Comparison of ENCODE assay signal across 8 mouse cellular contexts in the genomic region with DNA sequence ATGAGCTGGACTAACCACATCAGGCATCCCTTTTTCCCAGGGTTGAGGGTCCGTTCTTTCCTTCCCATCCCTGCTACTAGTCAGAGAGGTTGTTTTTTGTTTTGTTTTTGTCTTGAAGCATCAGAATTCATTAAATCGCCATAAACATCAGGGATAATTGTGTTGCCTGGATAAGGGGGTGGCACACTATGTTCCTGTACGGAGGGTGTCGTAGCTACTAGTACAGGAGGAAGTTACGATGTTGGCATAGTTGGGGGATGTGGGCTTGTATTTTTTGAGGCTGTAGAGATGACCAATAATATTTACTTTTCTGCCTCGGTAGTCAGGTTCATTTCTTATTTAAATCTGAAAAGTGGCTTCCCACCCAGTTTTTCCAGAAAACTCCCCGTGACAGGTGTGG. TPM values are rescaled to one million over a fixed set of nuclear protein-coding genes. Genes with fewer than 3 reads are reported as not detected.
DNase-seq lines count a peak whose midpoint lies in the region; ATAC-seq and TF ChIP-seq lines count a peak whose summit lies in the region.

No protein-coding gene starts in this region.

- no peaks in the 10 kb centered on the region for H3K27me3 ChIP-seq in C2C12 (ENCODE audit: control insufficient read depth, insufficient read depth, insufficient read length)
- H3K27me3 ChIP-seq in ES-Bruce4 (ENCODE audit: control insufficient read depth, insufficient read depth, low read length, poor library complexity, severe bottlenecking), result no peaks in the 10 kb centered on the region
- peaks cover 7% of the 10 kb centered on the region; the same call in 1 of the 2 replicates for H3K27me3 ChIP-seq in lung, embryonic 14.5 days (ENCODE audit: insufficient read depth, low read length)
- H3K27me3 ChIP-seq in stomach, embryonic 15.5 days (replicated peaks), result no peaks in the 10 kb centered on the region; the same call in 1 of the 2 replicates

- no peaks in the 10 kb centered on the region for H3K9me3 ChIP-seq in ES-Bruce4 (replicated peaks; ENCODE audit: control insufficient read depth, insufficient read depth, low read length, poor library complexity, severe bottlenecking)
- H3K9me3 ChIP-seq in lung, embryonic 14.5 days (ENCODE audit: low read depth, low read length), result no peaks in the 10 kb centered on the region
- no peaks in the 10 kb centered on the region for H3K9me3 ChIP-seq in stomach, embryonic 15.5 days

- intact Hi-C loops in heart, postnatal 36 days (cut with DNase I), result no loop called here

- DNase-seq in heart, postnatal 36 days, result peak; percentile 3 to 25
- DNase-seq in lung, embryonic 14.5 days, result peak; percentile 9
- no peak for DNase-seq in layer of hippocampus, adult 9-10 months (ENCODE audit: low spot score)
- no peak for DNase-seq in gastrocnemius, postnatal 25 days
- DNase-seq in adrenal gland, adult 18-20 months (ENCODE audit: low spot score in 2 of 2), result no peak

- TF ChIP-seq POLR2A in ES-Bruce4 (IDR thresholded peaks at IDR 0.05; ENCODE audit: insufficient read depth, low read length), result no peak

- TF ChIP-seq CTCF in C2C12 (IDR thresholded peaks at IDR 0.05; ENCODE audit: control insufficient read depth, insufficient read depth, insufficient read length) (no peak), ES-Bruce4 (IDR thresholded peaks at IDR 0.05; ENCODE audit: low read depth, low read length) (no peak)
- TF ChIP-seq CTCF in lung, embryonic 14.5 days (IDR thresholded peaks at IDR 0.05; ENCODE audit: low read depth), result no peak

- no peaks in the 10 kb centered on the region for H3K79me3 ChIP-seq in C2C12 (ENCODE audit: low read depth)

- TF ChIP-seq EP300 in ES-Bruce4 (IDR thresholded peaks at IDR 0.05; ENCODE audit: insufficient read depth, low read depth, low read length), result no peak

- 4% methylated on average over 7 of the region's 7 CpGs for WGBS in lung, embryonic 14.5 days
- WGBS in stomach, embryonic 15.5 days, result 7% methylated on average over 7 of the region's 7 CpGs

- H3K27ac ChIP-seq in ES-Bruce4 (ENCODE audit: insufficient read depth, low read length), result peak overlapping the region; percentile 45
- no peak overlapping the region for H3K27ac ChIP-seq in lung, embryonic 14.5 days (ENCODE audit: low read depth)
- H3K27ac ChIP-seq in stomach, embryonic 15.5 days, result peak overlapping the region; percentile 79

- H3K4me2 ChIP-seq in lung, embryonic 14.5 days, result peak overlapping the region; percentile 82
- peak overlapping the region; percentile 87 for H3K4me2 ChIP-seq in stomach, embryonic 15.5 days

- H3K9ac ChIP-seq in ES-Bruce4 (ENCODE audit: low read depth, poor library complexity, severe bottlenecking), result peak overlapping the region; percentile 83
- H3K9ac ChIP-seq in lung, embryonic 14.5 days, result peak overlapping the region; percentile 70
- H3K9ac ChIP-seq in stomach, embryonic 15.5 days, result peak overlapping the region; percentile 55; the same call in 1 of the 2 replicates

- peak overlapping the region; percentile 91 for H3ac ChIP-seq in C2C12 (ENCODE audit: control insufficient read depth, insufficient read length, low read depth)

- H3K36me3 ChIP-seq in C2C12 (ENCODE audit: control insufficient read depth, insufficient read depth) (no peaks in the 10 kb centered on the region), ES-Bruce4 (ENCODE audit: control insufficient read depth, insufficient read depth, low read length, poor library complexity, severe bottlenecking) (no peaks in the 10 kb centered on the region)
- H3K36me3 ChIP-seq in lung, embryonic 14.5 days (ENCODE audit: insufficient read depth), result no peaks in the 10 kb centered on the region
- no peaks in the 10 kb centered on the region for H3K36me3 ChIP-seq in stomach, embryonic 15.5 days

- ATAC-seq in lung, embryonic 14.5 days (ENCODE audit: insufficient read depth), result no peak
- ATAC-seq in stomach, embryonic 15.5 days (ENCODE audit: insufficient read depth, low FRiP score, low read depth), result no peak

- H3K4me1 ChIP-seq in ES-Bruce4 (ENCODE audit: control insufficient read depth, insufficient read depth, low read length), result no peaks in the 10 kb centered on the region
- peaks cover 8% of the 10 kb centered on the region; the same call in 1 of the 2 replicates for H3K4me1 ChIP-seq in lung, embryonic 14.5 days (ENCODE audit: insufficient read depth)
- peaks cover 18% of the 10 kb centered on the region for H3K4me1 ChIP-seq in stomach, embryonic 15.5 days

- peak overlapping the region; percentile 33 for H3K4me3 ChIP-seq in C2C12 (ENCODE audit: insufficient read depth, poor library complexity, severe bottlenecking)
- peak overlapping the region; percentile 88 for H3K4me3 ChIP-seq in ES-Bruce4 (ENCODE audit: low read depth, low read length)
- peak overlapping the region; percentile 61 for H3K4me3 ChIP-seq in lung, embryonic 14.5 days (ENCODE audit: low read depth, low read length)
- peak overlapping the region; percentile 65 for H3K4me3 ChIP-seq in stomach, embryonic 15.5 days (replicated peaks)

- H3K79me2 ChIP-seq in C2C12 (ENCODE audit: control insufficient read depth, insufficient read depth), result peaks cover 5% of the 10 kb centered on the region

TF ChIP-seq in C2C12, 6 proteins besides CTCF, POLR2A, EP300 and RAD21:
- TF ChIP-seq MAX (IDR thresholded peaks at IDR 0.05) (no peak), MYOG (IDR thresholded peaks at IDR 0.05; ENCODE audit: control insufficient read depth, extremely low read depth, insufficient read length) (no peak), FOSL1 (IDR thresholded peaks at IDR 0.05; ENCODE audit: insufficient read depth, low read length, poor library complexity, severe bottlenecking) (no peak), USF1 (IDR thresholded peaks at IDR 0.05; ENCODE audit: low read depth) (no peak), MYOD1 (IDR thresholded peaks at IDR 0.05; ENCODE audit: control insufficient read depth, insufficient read length, low read depth) (no peak), CEBPB (IDR thresholded peaks at IDR 0.05; ENCODE audit: low read depth) (no peak)

RNA-seq across cellular contexts. Expression of gene Dgka, which starts 1.4 kb away (rescaled TPM):
- polyA plus RNA-seq in C2C12 (2012; fragmentation: generic; extraction: Trizol) (7.3 TPM), ES-Bruce4 (2011; ENCODE audit: insufficient read depth, insufficient read length, low read depth, missing spikeins) (44.7 and 46.7 TPM in 2 replicates)
- 10 to 100 TPM; 11.5 to 12.8 TPM for total RNA-seq in heart, postnatal 36 days (2021)
- 6.9 and 7.0 TPM in 2 replicates for polyA plus RNA-seq in lung, embryonic 14.5 days (2014; fragmentation: Nextera tagmentation; extraction: Ambion mirVana)
- 15.9 and 18.0 TPM in 2 replicates for polyA plus RNA-seq in stomach, embryonic 15.5 days (2015; fragmentation: Nextera tagmentation; extraction: Ambion mirVana)
- 1 to 10 TPM; 8.0 to 8.3 TPM for total RNA-seq in gastrocnemius, postnatal 25 days (2021)
- 10 to 100 TPM; 16.3 to 18.1 TPM for total RNA-seq in adrenal gland, adult 18-20 months (2021)

RNA-seq across cellular contexts. Expression of gene Pym1, which starts 4.5 kb away (rescaled TPM):
- polyA plus RNA-seq in C2C12 (2012; fragmentation: generic; extraction: Trizol) (38.0 TPM), ES-Bruce4 (2011; ENCODE audit: insufficient read depth, insufficient read length, low read depth, missing spikeins) (53.8 and 56.0 TPM in 2 replicates)
- total RNA-seq in heart, postnatal 36 days (2021), result 1 to 10 TPM; 7.8 to 9.7 TPM
- 37.4 and 39.1 TPM in 2 replicates for polyA plus RNA-seq in lung, embryonic 14.5 days (2014; fragmentation: Nextera tagmentation; extraction: Ambion mirVana)
- 36.1 TPM in 2 replicates for polyA plus RNA-seq in stomach, embryonic 15.5 days (2015; fragmentation: Nextera tagmentation; extraction: Ambion mirVana)
- total RNA-seq in gastrocnemius, postnatal 25 days (2021), result 1 to 10 TPM; 9.8 to 10.0 TPM
- total RNA-seq in adrenal gland, adult 18-20 months (2021), result 10 to 100 TPM; 21.6 to 23.8 TPM

RNA-seq across cellular contexts. Expression of gene Cdk2, which starts 38.4 kb away (rescaled TPM):
- 34.7 TPM for polyA plus RNA-seq in C2C12 (2012; fragmentation: generic; extraction: Trizol)
- polyA plus RNA-seq in ES-Bruce4 (2011; ENCODE audit: insufficient read depth, insufficient read length, low read depth, missing spikeins), result 81.4 and 82.7 TPM in 2 replicates
- total RNA-seq in heart, postnatal 36 days (2021), result 10 to 100 TPM; 13.8 to 13.9 TPM
- 105 and 109 TPM in 2 replicates for polyA plus RNA-seq in lung, embryonic 14.5 days (2014; fragmentation: Nextera tagmentation; extraction: Ambion mirVana)
- polyA plus RNA-seq in stomach, embryonic 15.5 days (2015; fragmentation: Nextera tagmentation; extraction: Ambion mirVana), result 79.8 and 89.1 TPM in 2 replicates
- total RNA-seq in gastrocnemius, postnatal 25 days (2021), result 1 to 10 TPM; 3.8 to 5.3 TPM
- total RNA-seq in adrenal gland, adult 18-20 months (2021), result 10 to 100 TPM; 12.8 to 13.1 TPM

RNA-seq across cellular contexts. Expression of gene Pmel, which starts 39.2 kb away (rescaled TPM):
- polyA plus RNA-seq in C2C12 (2012; fragmentation: generic; extraction: Trizol), result 0.16 TPM
- 3.0 TPM in 2 replicates for polyA plus RNA-seq in ES-Bruce4 (2011; ENCODE audit: insufficient read depth, insufficient read length, low read depth, missing spikeins)
- total RNA-seq in heart, postnatal 36 days (2021), result under 1 TPM; 0.46 to 0.50 TPM
- 1.4 TPM in 2 replicates for polyA plus RNA-seq in lung, embryonic 14.5 days (2014; fragmentation: Nextera tagmentation; extraction: Ambion mirVana)
- 1.3 and 1.9 TPM in 2 replicates for polyA plus RNA-seq in stomach, embryonic 15.5 days (2015; fragmentation: Nextera tagmentation; extraction: Ambion mirVana)
- under 1 TPM; 0.41 to 0.70 TPM for total RNA-seq in gastrocnemius, postnatal 25 days (2021)
- 1 to 10 TPM in 1 of 2 experiments, under 1 TPM in 1; 0.42 to 1.1 TPM for total RNA-seq in adrenal gland, adult 18-20 months (2021)

RNA-seq across cellular contexts. Expression of gene Rab5b, which starts 47.2 kb away (rescaled TPM):
- 27.0 TPM for polyA plus RNA-seq in C2C12 (2012; fragmentation: generic; extraction: Trizol)
- polyA plus RNA-seq in ES-Bruce4 (2011; ENCODE audit: insufficient read depth, insufficient read length, low read depth, missing spikeins), result 79.0 and 83.6 TPM in 2 replicates
- total RNA-seq in heart, postnatal 36 days (2021), result 10 to 100 TPM; 80.8 to 81.1 TPM
- polyA plus RNA-seq in lung, embryonic 14.5 days (2014; fragmentation: Nextera tagmentation; extraction: Ambion mirVana), result 63.6 and 66.8 TPM in 2 replicates
- polyA plus RNA-seq in stomach, embryonic 15.5 days (2015; fragmentation: Nextera tagmentation; extraction: Ambion mirVana), result 68.9 and 75.1 TPM in 2 replicates
- 10 to 100 TPM; 78.9 to 80.0 TPM for total RNA-seq in gastrocnemius, postnatal 25 days (2021)
- 100 to 1,000 TPM; 112 to 122 TPM for total RNA-seq in adrenal gland, adult 18-20 months (2021)

Comparison
In these comparisons a context has a peak if more than half of its experiments do, and no peak if none do; other contexts are left out.
1. H3K4me3 ChIP-seq: peak in every context shown above with its lines; median percentile 88 in ES-Bruce4; 65 in stomach, embryonic 15.5 days; 61 in lung, embryonic 14.5 days; 33 in C2C12.
2. DNase-seq: peak in heart, postnatal 36 days (2 of 2) and lung, embryonic 14.5 days (single experiment); none in layer of hippocampus, adult 9-10 months (single experiment), gastrocnemius, postnatal 25 days (single experiment) and adrenal gland, adult 18-20 months (0 of 2).
3. Peak in every context shown above with its lines, with median percentiles within 50 percentile points of each other: H3K9ac ChIP-seq.